Mouse (Mus musculus) ZHBTc4 (cell line): ENCODE results near the gene Bckdhb.
"Not testable (repeated sequence)": the region's sequence is repeated elsewhere in the genome, so short reads cannot be mapped to it uniquely, and the experiment has no call there.

Experiments used
- DNase-seq: peaks from one replicate; pipeline ENCODE4 v3.0.0-alpha.2; 2011; ENCODE audit warnings: low read depth, low spot score

Bckdhb gene

GRCm38 (mm10) chr9:83924878-83925687 is at the start of gene Bckdhb:
Gene Bckdhb (plus strand): TSS chr9:83925145.
- peak; percentile 98 for DNase-seq

- DNase-seq = no peak
These were observed 42.8 kb upstream of the Bckdhb start for GRCm38 (mm10) chr9:83882191-83882590.

- DNase-seq = no peak
These were observed 38.8 kb upstream of the Bckdhb start for GRCm38 (mm10) chr9:83886149-83886548.

GRCm38 (mm10) chr9:83888214-83888613 is 36.7 kb upstream of the Bckdhb start:
- DNase-seq = no peak

- DNase-seq = no peak
These were observed 31.9 kb upstream of the Bckdhb start for GRCm38 (mm10) chr9:83893073-83893472.

GRCm38 (mm10) chr9:83893767-83894330 is 31.1 kb upstream of the Bckdhb start:
- no peak for DNase-seq

- no peak for DNase-seq
These were observed 22.9 kb upstream of the Bckdhb start for GRCm38 (mm10) chr9:83902086-83902485.

- DNase-seq = no peak
These were observed 19.1 kb upstream of the Bckdhb start for GRCm38 (mm10) chr9:83905820-83906219.

- no peak for DNase-seq
These were observed 17.9 kb upstream of the Bckdhb start for GRCm38 (mm10) chr9:83907017-83907416.

- DNase-seq = no peak
These were observed 15.1 kb upstream of the Bckdhb start for GRCm38 (mm10) chr9:83909836-83910235.

GRCm38 (mm10) chr9:83910926-83911325 is 14.0 kb upstream of the Bckdhb start:
- DNase-seq = no peak

GRCm38 (mm10) chr9:83922076-83922475 is 2.9 kb upstream of the Bckdhb start:
- DNase-seq = no peak

- peak; percentile 7 for DNase-seq
These were observed 589 bp upstream of the Bckdhb start for GRCm38 (mm10) chr9:83924356-83924755.

- no peak for DNase-seq
These were observed 720 bp downstream of the Bckdhb start for GRCm38 (mm10) chr9:83925688-83926041.

- DNase-seq = no peak
These were observed 1.4 kb downstream of the Bckdhb start for GRCm38 (mm10) chr9:83926302-83926701.

- DNase-seq = not testable (repeated sequence)
These were observed 14.6 kb downstream of the Bckdhb start for GRCm38 (mm10) chr9:83939501-83939900.

- no peak for DNase-seq
These were observed 15.1 kb downstream of the Bckdhb start for GRCm38 (mm10) chr9:83940016-83940415.

- no peak for DNase-seq
These were observed 15.8 kb downstream of the Bckdhb start for GRCm38 (mm10) chr9:83940537-83941363.

GRCm38 (mm10) chr9:83951336-83951735 is 26.4 kb downstream of the Bckdhb start:
- no peak for DNase-seq

GRCm38 (mm10) chr9:83956632-83957314 is 31.8 kb downstream of the Bckdhb start:
- peak; percentile 83 for DNase-seq
